Mouse (Mus musculus): Measurements from ENCODE around the gene Gorasp2.

DNA sequence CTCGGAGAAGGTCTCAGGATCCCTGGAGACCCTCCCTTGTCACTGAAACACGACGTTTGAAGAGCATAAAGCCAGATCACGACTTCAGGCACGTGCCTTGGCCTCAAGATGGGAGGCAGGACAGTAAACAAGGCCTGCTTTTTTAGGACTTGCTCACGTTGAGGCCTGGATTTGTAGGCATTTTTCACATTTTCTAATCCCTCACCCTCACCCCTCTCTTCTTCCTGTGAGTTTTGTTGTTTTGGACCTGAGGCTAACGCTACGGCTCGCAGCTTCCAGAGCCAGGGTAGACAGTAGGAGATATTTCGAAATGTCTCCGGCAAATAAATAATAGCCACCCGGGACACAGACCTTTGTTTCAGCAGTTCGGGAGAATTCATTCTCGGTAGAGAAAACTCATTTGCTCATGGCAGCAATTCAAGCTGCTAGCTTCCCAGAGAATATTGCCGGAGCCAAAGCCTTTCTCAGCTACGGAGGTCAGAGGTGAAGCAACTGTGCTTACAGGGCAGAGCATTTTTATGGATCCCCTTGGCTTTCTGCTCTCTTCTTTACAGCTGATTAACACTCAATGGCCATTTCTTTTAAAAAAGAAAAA, 18.3 kb upstream of the Gorasp2 start:
- TF ChIP-seq TAL1 (conservative IDR thresholded peaks at IDR 0.05; ENCODE audit: low read depth, low read length) (no peak), CTCF (IDR thresholded peaks at IDR 0.05; ENCODE audit: low read depth, low read length) (no peak), GATA1 (IDR thresholded peaks at IDR 0.05; ENCODE audit: borderline replicate concordance, low read length) (no peak), POLR2AphosphoS5 (IDR thresholded peaks at IDR 0.05; ENCODE audit: insufficient replicate concordance, low read depth, low read length) (no peak), GATA2 (IDR thresholded peaks at IDR 0.05; ENCODE audit: borderline replicate concordance, low read depth, low read length) (no peak)
